Mouse (Mus musculus) embryonic facial prominence, embryonic 13.5 days (tissue): ENCODE measurements at regions not wholly inside any gene's neighbourhood (a gene's known extent, or its start where the extent isn't known, plus 50 kb on each side); places are given as distances from the start of the nearest gene placed in this dataset.

ENCODE experiments used
- ATAC-seq: fragments of 200-750 bp; cut with Nextera tagmentation; 2 replicates; pipeline ENCODE4 v1.8.0; 2017; ENCODE audit warnings: low read depth; ENCODE audit not compliant: insufficient number of reproducible peaks, insufficient read depth, low FRiP score, low TSS enrichment
- H3K27ac ChIP-seq: fragments of 300-500 bp; sonication (generic); 2 replicates; pipeline ENCODE4 v1.5.1; 2015; ENCODE audit warnings: moderate library complexity, mild to moderate bottlenecking, inconsistent platforms
- H3K27me3 ChIP-seq: fragments of 300-500 bp; sonication (generic); 2 replicates; pipeline ENCODE4 v1.6.1; 2015; ENCODE audit warnings: mild to moderate bottlenecking, inconsistent platforms
- H3K36me3 ChIP-seq: fragments of 300-500 bp; sonication (generic); 2 replicates; pipeline ENCODE4 v1.6.1; 2015; ENCODE audit warnings: mild to moderate bottlenecking, inconsistent platforms
- H3K4me1 ChIP-seq: fragments of 300-500 bp; sonication (generic); 2 replicates; pipeline ENCODE4 v1.6.1; 2015; ENCODE audit warnings: inconsistent platforms
- H3K4me2 ChIP-seq: fragments of 300-500 bp; sonication (generic); 2 replicates; pipeline ENCODE4 v1.6.1; 2015; ENCODE audit warnings: moderate library complexity, mild to moderate bottlenecking, inconsistent platforms
- H3K4me3 ChIP-seq: fragments of 300-500 bp; sonication (generic); 2 replicates; pipeline ENCODE4 v1.5.1; 2015; ENCODE audit warnings: mild to moderate bottlenecking, inconsistent platforms
- H3K9ac ChIP-seq: fragments of 300-500 bp; sonication (generic); 2 replicates; pipeline ENCODE4 v1.6.1; 2015; ENCODE audit warnings: mild to moderate bottlenecking, inconsistent platforms
- H3K9me3 ChIP-seq: fragments of 300-500 bp; sonication (generic); 2 replicates; pipeline ENCODE4 v1.6.1; 2016; ENCODE audit warnings: inconsistent platforms
- WGBS: fragments of 180-500 bp; shearing (Covaris S2); methylation state at CpG from one replicate; pipeline ENCODE4 v1.1.7; 2015; ENCODE audit warnings: mixed read lengths; 5-methylcytosine and 5-hydroxymethylcytosine counted together

GRCm38 (mm10) chr15:31673038-31673437, 71.4 kb downstream of the Fam173b start:
- Histone ChIP-seq H3K4me2 (no peak overlapping the region), H3K9me3 (no peaks in the 10 kb centered on the region), H3K36me3 (no peaks in the 10 kb centered on the region), H3K4me1 (peaks cover 10% of the 10 kb centered on the region), H3K4me3 (no peak overlapping the region), H3K27me3 (no peaks in the 10 kb centered on the region), H3K9ac (no peak overlapping the region), H3K27ac (no peak overlapping the region)
- WGBS, result 42% methylated on average over 5 of the region's 5 CpGs
- ATAC-seq, result no peak

GRCm38 (mm10) chr15:31676771-31677191, 75.1 kb downstream of the Fam173b start:
- ATAC-seq, result no peak
- Histone ChIP-seq H3K9ac (no peak overlapping the region), H3K4me2 (no peak overlapping the region), H3K27me3 (no peaks in the 10 kb centered on the region), H3K36me3 (no peaks in the 10 kb centered on the region), H3K4me1 (peaks cover 10% of the 10 kb centered on the region), H3K27ac (no peak overlapping the region), H3K9me3 (no peaks in the 10 kb centered on the region), H3K4me3 (no peak overlapping the region)
- 43% methylated on average over 7 of the region's 7 CpGs for WGBS

- no peak overlapping the region for H3K4me3 ChIP-seq
- no peak overlapping the region for H3K27ac ChIP-seq
- no peaks in the 10 kb centered on the region for H3K4me1 ChIP-seq
- no peak for ATAC-seq
- H3K27me3 ChIP-seq, result no peaks in the 10 kb centered on the region
- no peak overlapping the region for H3K4me2 ChIP-seq
- H3K9ac ChIP-seq, result no peak overlapping the region
- WGBS, result 82% methylated on average over 3 of the region's 3 CpGs
- H3K36me3 ChIP-seq, result no peaks in the 10 kb centered on the region
- H3K9me3 ChIP-seq, result no peaks in the 10 kb centered on the region
Measured at GRCm38 (mm10) chr15:31693109-31693508, 91.5 kb downstream of the Fam173b start.

GRCm38 (mm10) chr15:31694877-31695671, 93.4 kb downstream of the Fam173b start:
- no peaks in the 10 kb centered on the region for H3K27me3 ChIP-seq
- WGBS, result 88% methylated on average over 8 of the region's 8 CpGs
- H3K36me3 ChIP-seq, result no peaks in the 10 kb centered on the region
- no peak for ATAC-seq
- H3K4me3 ChIP-seq, result no peak overlapping the region
- no peak overlapping the region for H3K9ac ChIP-seq
- no peaks in the 10 kb centered on the region for H3K9me3 ChIP-seq
- H3K4me1 ChIP-seq, result no peaks in the 10 kb centered on the region
- no peak overlapping the region for H3K27ac ChIP-seq
- H3K4me2 ChIP-seq, result no peak overlapping the region

- no peak for ATAC-seq
- H3K36me3 ChIP-seq, result no peaks in the 10 kb centered on the region
- WGBS, result 90% methylated on average over 2 of the region's 2 CpGs
Measured at GRCm38 (mm10) chr15:31703400-31703799, 101.7 kb downstream of the Fam173b start.

GRCm38 (mm10) chr15:31707416-31707815, 105.8 kb downstream of the Fam173b start:
- H3K4me3 ChIP-seq, result no peak overlapping the region
- H3K9ac ChIP-seq, result no peak overlapping the region
- no peaks in the 10 kb centered on the region for H3K27me3 ChIP-seq
- WGBS, result 83% methylated on average over 1 of the region's 1 CpGs
- no peaks in the 10 kb centered on the region for H3K36me3 ChIP-seq
- no peak overlapping the region for H3K27ac ChIP-seq
- no peak overlapping the region for H3K4me2 ChIP-seq
- no peak for ATAC-seq
- no peaks in the 10 kb centered on the region for H3K4me1 ChIP-seq
- H3K9me3 ChIP-seq, result no peaks in the 10 kb centered on the region; the same call in none of the 2 replicates

More at GRCm38 (mm10) chr15:31703400-31703799, 101.7 kb downstream of the Fam173b start:
- Histone ChIP-seq H3K4me2 (no peak overlapping the region), H3K27me3 (no peaks in the 10 kb centered on the region), H3K9me3 (no peaks in the 10 kb centered on the region; the same call in none of the 2 replicates), H3K4me3 (no peak overlapping the region), H3K4me1 (no peaks in the 10 kb centered on the region), H3K9ac (no peak overlapping the region), H3K27ac (no peak overlapping the region)

- Histone ChIP-seq H3K4me2 (no peak overlapping the region), H3K27me3 (no peaks in the 10 kb centered on the region), H3K27ac (no peak overlapping the region), H3K4me3 (no peak overlapping the region), H3K36me3 (no peaks in the 10 kb centered on the region), H3K9ac (no peak overlapping the region), H3K9me3 (no peaks in the 10 kb centered on the region), H3K4me1 (no peaks in the 10 kb centered on the region)
- no peak for ATAC-seq
- 63% methylated on average over 1 of the region's 1 CpGs for WGBS
Measured at GRCm38 (mm10) chr15:31721019-31721418, 119.4 kb downstream of the Fam173b start.

- no peaks in the 10 kb centered on the region for H3K27me3 ChIP-seq
- H3K36me3 ChIP-seq, result no peaks in the 10 kb centered on the region
- no peaks in the 10 kb centered on the region for H3K9me3 ChIP-seq
- 84% methylated on average over 5 of the region's 5 CpGs for WGBS
- no peak overlapping the region for H3K9ac ChIP-seq
- H3K4me3 ChIP-seq, result no peak overlapping the region
- no peak for ATAC-seq
- no peak overlapping the region for H3K27ac ChIP-seq
- H3K4me1 ChIP-seq, result no peaks in the 10 kb centered on the region
- H3K4me2 ChIP-seq, result no peak overlapping the region
Measured at GRCm38 (mm10) chr15:31722429-31722828, 120.8 kb downstream of the Fam173b start.

- Histone ChIP-seq H3K9ac (no peak overlapping the region), H3K4me1 (no peaks in the 10 kb centered on the region), H3K36me3 (no peaks in the 10 kb centered on the region), H3K9me3 (no peaks in the 10 kb centered on the region), H3K4me2 (no peak overlapping the region), H3K4me3 (no peak overlapping the region), H3K27ac (no peak overlapping the region), H3K27me3 (no peaks in the 10 kb centered on the region)
- no peak for ATAC-seq
- WGBS, result 64% methylated on average over 11 of the region's 11 CpGs
Measured at GRCm38 (mm10) chr15:31724252-31724651, 122.6 kb downstream of the Fam173b start.

- H3K27me3 ChIP-seq, result no peaks in the 10 kb centered on the region
- H3K4me2 ChIP-seq, result no peak overlapping the region
- H3K4me3 ChIP-seq, result no peak overlapping the region
- H3K4me1 ChIP-seq, result no peaks in the 10 kb centered on the region
- ATAC-seq, result no peak
- no peak overlapping the region for H3K27ac ChIP-seq
- no peaks in the 10 kb centered on the region for H3K36me3 ChIP-seq
- H3K9me3 ChIP-seq, result no peaks in the 10 kb centered on the region
- H3K9ac ChIP-seq, result no peak overlapping the region
- 89% methylated on average over 9 of the region's 9 CpGs for WGBS
Measured at GRCm38 (mm10) chr15:31729133-31729532, 127.5 kb downstream of the Fam173b start.

- Histone ChIP-seq H3K36me3 (no peaks in the 10 kb centered on the region), H3K4me1 (peaks cover 6% of the 10 kb centered on the region), H3K9me3 (no peaks in the 10 kb centered on the region), H3K27me3 (no peaks in the 10 kb centered on the region), H3K27ac (no peak overlapping the region), H3K9ac (no peak overlapping the region), H3K4me2 (no peak overlapping the region), H3K4me3 (no peak overlapping the region)
- WGBS, result 27% methylated on average over 4 of the region's 4 CpGs
- ATAC-seq, result no peak
Measured at GRCm38 (mm10) chr15:31741686-31742085, 140.0 kb downstream of the Fam173b start.

GRCm38 (mm10) chr15:31744570-31744969, 142.9 kb downstream of the Fam173b start:
- WGBS, result 88% methylated on average over 2 of the region's 2 CpGs
- H3K9ac ChIP-seq, result no peak overlapping the region
- H3K4me3 ChIP-seq, result no peak overlapping the region
- H3K27ac ChIP-seq, result no peak overlapping the region
- H3K4me2 ChIP-seq, result no peak overlapping the region
- no peaks in the 10 kb centered on the region for H3K36me3 ChIP-seq
- ATAC-seq, result no peak
- peaks cover 6% of the 10 kb centered on the region for H3K4me1 ChIP-seq
- H3K27me3 ChIP-seq, result no peaks in the 10 kb centered on the region
- no peaks in the 10 kb centered on the region for H3K9me3 ChIP-seq
